In the genomic region with DNA sequence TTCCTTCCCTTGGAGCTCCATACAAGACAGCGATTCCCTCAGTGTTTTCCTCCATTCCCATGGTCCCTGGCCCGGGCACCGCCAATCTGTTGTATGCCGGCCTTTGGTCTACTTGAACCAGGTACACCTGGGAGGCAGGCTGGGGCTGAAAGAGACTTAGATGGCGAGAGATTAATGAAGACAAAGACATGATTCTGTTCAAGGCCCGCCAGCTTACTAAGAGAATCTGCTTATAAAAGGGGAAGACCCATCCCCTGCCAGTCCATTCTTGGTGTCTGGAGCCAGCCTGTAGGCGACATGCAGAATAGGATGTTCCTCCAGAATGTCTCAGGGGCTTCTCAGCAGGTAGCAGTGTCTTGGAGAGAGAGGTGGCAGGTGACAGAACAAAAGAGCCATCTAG, we compare ENCODE assay signal across 11 mouse cellular contexts. TPM values are rescaled to one million over a fixed set of nuclear protein-coding genes. Genes with fewer than 3 reads are reported as not detected.
"Had no signal": no experiment of that assay in that cellular context is flagged by ENCODE, and none has a peak within 500 bp of the region (broad histone marks: within the 10 kb centered on the region; RNA-seq: fewer than 3 reads in every experiment).

No protein-coding gene starts in this region.

RNA-seq across cellular contexts. Expression of gene Olfr366, which starts 50.4 kb away (rescaled TPM):
- total RNA-seq: left cerebral cortex, postnatal 10 days; left cerebral cortex, postnatal 14 days; left cerebral cortex, postnatal 25 days; left cerebral cortex, postnatal 36 days; left cerebral cortex, postnatal 4 days; liver, adult 2 months; megakaryocyte progenitor cell, adult 5-6 weeks; megakaryocyte, adult 5-6 weeks; megakaryocyte-erythroid progenitor cell, adult 5-6 weeks; midbrain, postnatal 0 days; monocyte, adult 5-6 weeks had no signal
